Mouse (Mus musculus) stomach, postnatal 0 days (tissue): Measurements from ENCODE around the gene Ip6k1. TPM values are rescaled to one million over a fixed set of nuclear protein-coding genes. Genes with fewer than 3 reads are reported as not detected.

Experiments
- ATAC-seq: fragments of 200-750 bp; cut with Nextera tagmentation; 2 replicates; pipeline ENCODE4 v1.8.0; 2017; ENCODE audit not compliant: low FRiP score, low TSS enrichment
- DNase-seq: peaks from one replicate; pipeline ENCODE4 v3.0.0-alpha.2; 2016; ENCODE audit warnings: low spot score
- H3K27ac ChIP-seq: fragments of 300-500 bp; sonication (generic); replicated peaks from 2 replicates; pipeline ENCODE4 v1.5.1; 2014; ENCODE audit warnings: mild to moderate bottlenecking, control low read depth
- H3K27me3 ChIP-seq: fragments of 300-500 bp; sonication (generic); 2 replicates; pipeline ENCODE4 v1.6.1; 2014; ENCODE audit warnings: low read length; ENCODE audit not compliant: control insufficient read depth, insufficient read depth
- H3K36me3 ChIP-seq: fragments of 300-500 bp; sonication (generic); 2 replicates; pipeline ENCODE4 v1.6.1; 2014; ENCODE audit warnings: low read length, mixed read lengths; ENCODE audit not compliant: control insufficient read depth, insufficient read depth
- H3K4me1 ChIP-seq: fragments of 300-500 bp; sonication (generic); replicated peaks from 2 replicates; pipeline ENCODE4 v1.6.1; 2014; ENCODE audit warnings: antibody characterized with exemption; ENCODE audit not compliant: control insufficient read depth, insufficient read depth
- H3K4me2 ChIP-seq: fragments of 300-500 bp; sonication (generic); replicated peaks from 2 replicates; pipeline ENCODE4 v1.6.1; 2014; ENCODE audit warnings: low read depth, mild to moderate bottlenecking, control low read depth, moderate library complexity
- H3K4me3 ChIP-seq: fragments of 300-500 bp; sonication (generic); 2 replicates; pipeline ENCODE4 v1.5.1; 2014; ENCODE audit warnings: low read depth, low read length, control low read depth
- H3K9ac ChIP-seq: fragments of 300-500 bp; sonication (generic); 2 replicates; pipeline ENCODE4 v1.6.1; 2014; ENCODE audit warnings: mild to moderate bottlenecking, low read length, control low read depth, mixed read lengths
- H3K9me3 ChIP-seq: fragments of 300-500 bp; sonication (generic); 2 replicates; pipeline ENCODE4 v1.6.1; 2016; ENCODE audit warnings: low read length; ENCODE audit not compliant: control insufficient read depth
- CTCF ChIP-seq: IDR thresholded peaks from 2 replicates; pipeline ENCODE4 v1.5.1; 2016; ENCODE audit warnings: antibody characterized with exemption, low read depth, mild to moderate bottlenecking, moderate library complexity
- EP300 ChIP-seq: optimal IDR thresholded peaks from 2 replicates; pipeline ENCODE3; 2016; ENCODE audit warnings: antibody characterized with exemption
- WGBS: fragments of 180-500 bp; shearing (Covaris S2); extraction: QIAGEN DNeasy Blood & Tissue Kit; methylation state at CpG from one replicate; pipeline ENCODE4 v1.1.7; 2014; 5-methylcytosine and 5-hydroxymethylcytosine counted together
- polyA plus RNA-seq: library from polyadenylated mRNA; unstranded; fragments of >200 nt; fragmentation: Nextera tagmentation; extraction: Ambion mirVana; gene quantifications from 2 replicates; pipeline ENCODE4 v1.2.1, GENCODE M21; 2015

Ip6k1 gene
- polyA plus RNA-seq, 1 experiment from 2014 or later = 24.0 TPM

GRCm38 (mm10) chr9:108082988-108083431 is 80.7 kb downstream of the Ip6k1 start, which contains the start of gene Rnf123:
Gene Rnf123 (minus strand): TSS chr9:108083346.
- DNase-seq (no peak), ATAC-seq (no peak)
- Histone ChIP-seq H3K27ac (no peak within 1 kb of the TSS), H3K4me2 (peak within 1 kb of the TSS; percentile 8; the same call in 1 of the 2 replicates), H3K9me3 (no peaks in the 10 kb centered on the region), H3K27me3 (no peaks in the 10 kb centered on the region), H3K36me3 (peaks cover 21% of the 10 kb centered on the region), H3K4me3 (no peak within 1 kb of the TSS), H3K4me1 (no peaks in the 10 kb centered on the region; the same call in 1 of the 2 replicates), H3K9ac (peak within 1 kb of the TSS; percentile 13; the same call in 1 of the 2 replicates)
- 39% methylated on average over 12 of the region's 12 CpGs for WGBS
- no peak for TF ChIP-seq EP300
- no peak for TF ChIP-seq CTCF

DNA sequence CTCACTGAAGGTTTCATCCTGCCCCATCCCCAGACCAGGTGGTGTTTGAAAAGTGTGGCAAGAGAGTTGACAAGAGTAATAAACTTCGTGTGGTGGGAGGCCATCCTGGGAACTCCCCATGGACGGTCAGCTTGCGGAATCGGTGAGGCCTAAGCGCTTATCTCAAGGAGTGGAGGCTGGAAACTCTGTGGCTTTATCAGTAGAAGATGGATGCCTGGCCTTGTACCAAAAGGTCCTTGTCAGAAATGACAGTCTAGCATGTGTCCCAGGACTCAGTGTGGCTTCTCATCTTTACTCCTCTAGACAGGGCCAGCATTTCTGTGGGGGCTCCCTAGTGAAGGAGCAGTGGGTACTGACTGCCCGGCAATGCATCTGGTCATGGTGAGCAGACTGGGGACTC is 81.3 kb downstream of the Ip6k1 start:
- TF ChIP-seq CTCF = no peak
- Histone ChIP-seq H3K36me3 (peaks cover 24% of the 10 kb centered on the region), H3K9ac (no peak overlapping the region), H3K27ac (no peak overlapping the region), H3K4me2 (no peak overlapping the region), H3K4me3 (no peak overlapping the region), H3K9me3 (no peaks in the 10 kb centered on the region), H3K27me3 (no peaks in the 10 kb centered on the region), H3K4me1 (no peaks in the 10 kb centered on the region; the same call in 1 of the 2 replicates)
- DNase-seq = no peak
- ATAC-seq = no peak
- WGBS = 78% methylated on average over 6 of the region's 6 CpGs

DNA sequence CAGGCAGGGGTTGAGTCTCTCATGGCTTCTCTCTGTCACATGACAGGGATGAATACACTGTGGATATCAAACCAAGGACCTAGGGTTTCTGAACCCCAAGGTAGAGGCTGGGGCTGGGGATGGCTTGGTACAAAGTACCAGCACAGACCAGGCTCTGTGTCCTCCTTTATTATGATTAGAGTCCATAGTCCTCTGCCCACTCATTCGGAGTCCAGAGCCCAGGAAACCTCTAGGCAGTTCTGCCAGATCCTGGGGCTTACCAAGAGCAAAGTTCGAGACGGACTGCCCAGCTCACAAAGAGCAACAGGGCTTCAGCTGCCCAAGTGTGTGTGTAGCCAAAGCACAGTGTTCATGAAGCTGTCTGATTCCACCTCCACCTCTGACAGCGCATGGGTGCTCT is 83.0 kb downstream of the Ip6k1 start:
- TF ChIP-seq EP300 (no peak), CTCF (no peak)
- H3K9me3 ChIP-seq = no peaks in the 10 kb centered on the region
- H3K4me1 ChIP-seq = no peaks in the 10 kb centered on the region
- 93% methylated on average over 4 of the region's 4 CpGs for WGBS
- no peak overlapping the region for H3K27ac ChIP-seq
- no peaks in the 10 kb centered on the region for H3K27me3 ChIP-seq
- ATAC-seq (no peak), DNase-seq (no peak)
- no peak overlapping the region for H3K4me3 ChIP-seq
- H3K9ac ChIP-seq = no peak overlapping the region
- H3K36me3 ChIP-seq = peaks cover 33% of the 10 kb centered on the region
- no peak overlapping the region for H3K4me2 ChIP-seq

DNA sequence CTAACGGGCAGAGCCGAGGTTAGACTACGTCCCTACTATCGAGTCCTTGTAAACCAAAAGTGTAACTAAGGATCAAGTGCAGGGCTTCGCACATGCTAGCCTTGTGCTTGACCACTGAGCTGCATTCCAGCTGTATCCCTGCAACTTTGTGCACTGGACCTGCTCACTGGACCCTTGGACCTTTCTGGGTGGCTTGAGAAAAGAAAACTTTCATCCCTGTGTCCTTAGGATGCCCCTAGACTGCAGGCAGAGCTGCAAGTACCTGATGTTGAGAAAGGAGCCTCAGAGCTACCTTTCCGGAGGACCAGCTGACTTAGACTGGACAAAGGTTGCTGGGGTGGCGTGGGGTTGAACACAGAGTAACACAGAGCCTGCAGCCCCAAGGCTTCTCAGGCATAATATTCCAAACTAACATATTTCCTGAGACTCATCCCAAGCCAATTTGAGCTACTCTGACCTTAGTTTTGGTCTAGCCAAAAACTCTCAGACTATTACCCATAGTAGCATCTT is 88.4 kb downstream of the Ip6k1 start:
- DNase-seq = no peak
- H3K9me3 ChIP-seq = no peaks in the 10 kb centered on the region
- H3K27ac ChIP-seq = no peak overlapping the region
- no peak for TF ChIP-seq EP300
- no peak overlapping the region for H3K4me2 ChIP-seq
- no peak for ATAC-seq
- H3K4me3 ChIP-seq = no peak overlapping the region
- H3K9ac ChIP-seq = no peak overlapping the region
- no peaks in the 10 kb centered on the region for H3K27me3 ChIP-seq
- 96% methylated on average over 7 of the region's 7 CpGs for WGBS
- H3K36me3 ChIP-seq = peaks cover 38% of the 10 kb centered on the region
- no peaks in the 10 kb centered on the region for H3K4me1 ChIP-seq

DNA sequence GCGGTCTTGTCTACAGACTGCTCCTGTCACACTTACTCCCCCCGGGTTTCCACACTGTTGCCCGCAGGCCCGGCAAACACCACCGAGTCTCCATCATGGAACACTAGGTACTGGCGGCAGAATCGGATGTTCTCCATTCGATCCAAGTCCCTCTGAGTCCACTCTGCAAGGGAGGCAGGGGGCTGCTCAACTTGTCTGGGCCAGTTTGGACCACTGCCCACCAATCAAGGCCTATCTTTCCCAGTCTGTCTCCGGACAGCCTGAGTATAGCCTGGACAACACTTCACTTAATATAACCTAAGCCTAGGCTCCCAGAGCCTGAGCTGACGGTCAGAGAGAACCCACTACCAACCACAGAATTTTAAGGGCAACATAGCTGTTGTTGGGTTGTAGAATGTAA is 91.3 kb downstream of the Ip6k1 start:
- H3K27me3 ChIP-seq = no peaks in the 10 kb centered on the region
- DNase-seq (no peak), ATAC-seq (no peak)
- TF ChIP-seq EP300 (no peak), CTCF (no peak)
- WGBS = 66% methylated on average over 10 of the region's 10 CpGs
- peak overlapping the region; percentile 98 for H3K4me2 ChIP-seq
- H3K4me3 ChIP-seq = peak overlapping the region; percentile 60
- H3K4me1 ChIP-seq = no peaks in the 10 kb centered on the region
- H3K9ac ChIP-seq = peak overlapping the region; percentile 75
- H3K27ac ChIP-seq = peak overlapping the region; percentile 86
- H3K36me3 ChIP-seq = peaks cover 20% of the 10 kb centered on the region
- H3K9me3 ChIP-seq = no peaks in the 10 kb centered on the region

GRCm38 (mm10) chr9:108094184-108094941 is 92.1 kb downstream of the Ip6k1 start, which contains the start of gene Apeh:
Gene Apeh (minus strand): TSS chr9:108094606.
- peak; percentile 93 for ATAC-seq
- TF ChIP-seq EP300 (no peak), CTCF (peak; percentile 26)
- under 1% methylated on average over 50 of the region's 52 CpGs for WGBS

More at GRCm38 (mm10) chr9:108094184-108094941, 92.1 kb downstream of the Ip6k1 start, which contains the start of gene Apeh:
- no peaks in the 10 kb centered on the region for H3K4me1 ChIP-seq
- H3K27me3 ChIP-seq = no peaks in the 10 kb centered on the region
- peak within 1 kb of the TSS; percentile 98 for H3K4me2 ChIP-seq
- peak within 1 kb of the TSS; percentile 60 for H3K4me3 ChIP-seq
- H3K36me3 ChIP-seq = peaks cover 20% of the 10 kb centered on the region
- H3K27ac ChIP-seq = peak within 1 kb of the TSS; percentile 86
- DNase-seq = peak; percentile 97
- peak within 1 kb of the TSS; percentile 75 for H3K9ac ChIP-seq
- no peaks in the 10 kb centered on the region for H3K9me3 ChIP-seq
